ENCODE assay signal across 23 mouse cellular contexts in genomic region chr10:96481325-96481638, GRCm38 (mm10).
DNase-seq lines count a peak whose midpoint lies in the region; ATAC-seq and TF ChIP-seq lines count a peak whose summit lies in the region.
"Had no signal": no experiment of that assay in that cellular context is flagged by ENCODE, and none has a peak within 500 bp of the region (broad histone marks: within the 10 kb centered on the region; RNA-seq: fewer than 3 reads in every experiment).

No protein-coding gene starts in this region.

- H3K9ac ChIP-seq in forebrain, postnatal 0 days: no peak overlapping the region
- no peak overlapping the region for H3K9ac ChIP-seq in limb, embryonic 13.5 days
- H3K9ac ChIP-seq: hindbrain, embryonic 12.5 days; kidney, embryonic 15.5 days; neural tube, embryonic 13.5 days; stomach, embryonic 15.5 days had no signal

- DNase-seq in forebrain, embryonic 10.5 days (ENCODE audit: extremely low spot score, low spot score): no peak
- no peak for DNase-seq in forebrain, postnatal 0 days
- DNase-seq in B cell, adult 2 months: peak; percentile 48 to 57
- DNase-seq in embryonic facial prominence, embryonic 10.5 days (ENCODE audit: low spot score): no peak
- no peak for DNase-seq in ovary, adult 18-20 months (ENCODE audit: low spot score)
- DNase-seq in cerebellum, postnatal 14 days: no peak
- DNase-seq: cerebellum, adult 9-10 months; gastrocnemius, postnatal 36 days; lung, adult 18-20 months; right cerebral cortex, postnatal 25 days; thymus, adult 18-20 months; thymus, postnatal 4 days had no signal

- no peak overlapping the region for H3K4me3 ChIP-seq in forebrain, embryonic 10.5 days
- no peak overlapping the region for H3K4me3 ChIP-seq in forebrain, postnatal 0 days (ENCODE audit: low read depth, low read length)
- H3K4me3 ChIP-seq in embryonic facial prominence, embryonic 10.5 days: no peak overlapping the region
- no peak overlapping the region for H3K4me3 ChIP-seq in limb, embryonic 13.5 days
- H3K4me3 ChIP-seq: embryonic facial prominence, embryonic 13.5 days; hindbrain, embryonic 12.5 days; kidney, embryonic 15.5 days; neural tube, embryonic 13.5 days; stomach, embryonic 15.5 days had no signal

- no peaks in the 10 kb centered on the region for H3K27me3 ChIP-seq in forebrain, embryonic 10.5 days (ENCODE audit: poor library complexity, severe bottlenecking)
- no peaks in the 10 kb centered on the region for H3K27me3 ChIP-seq in forebrain, postnatal 0 days (ENCODE audit: insufficient read depth, low read length)
- no peaks in the 10 kb centered on the region for H3K27me3 ChIP-seq in embryonic facial prominence, embryonic 10.5 days (replicated peaks; ENCODE audit: low read depth, poor library complexity, severe bottlenecking)
- no peaks in the 10 kb centered on the region for H3K27me3 ChIP-seq in limb, embryonic 13.5 days
- H3K27me3 ChIP-seq: embryonic facial prominence, embryonic 13.5 days; hindbrain, embryonic 12.5 days; kidney, embryonic 15.5 days; neural tube, embryonic 13.5 days; stomach, embryonic 15.5 days had no signal

- no peaks in the 10 kb centered on the region for H3K36me3 ChIP-seq in forebrain, embryonic 10.5 days (replicated peaks)
- no peaks in the 10 kb centered on the region for H3K36me3 ChIP-seq in forebrain, postnatal 0 days (ENCODE audit: insufficient read depth)
- no peaks in the 10 kb centered on the region for H3K36me3 ChIP-seq in embryonic facial prominence, embryonic 10.5 days (replicated peaks)
- H3K36me3 ChIP-seq in limb, embryonic 13.5 days: no peaks in the 10 kb centered on the region
- H3K36me3 ChIP-seq: embryonic facial prominence, embryonic 13.5 days; hindbrain, embryonic 12.5 days; kidney, embryonic 15.5 days; neural tube, embryonic 13.5 days; stomach, embryonic 15.5 days had no signal

- no peak for TF ChIP-seq CTCF in forebrain, postnatal 0 days (IDR thresholded peaks at IDR 0.05; ENCODE audit: low read depth)

- H3K4me2 ChIP-seq in forebrain, postnatal 0 days (ENCODE audit: low read depth): no peak overlapping the region
- H3K4me2 ChIP-seq in limb, embryonic 13.5 days (replicated peaks): no peak overlapping the region
- H3K4me2 ChIP-seq: hindbrain, embryonic 12.5 days; kidney, embryonic 15.5 days; liver, embryonic 11.5 days; midbrain, embryonic 11.5 days; neural tube, embryonic 13.5 days; stomach, embryonic 15.5 days had no signal

- no peak for ATAC-seq in forebrain, postnatal 0 days
- no peak for ATAC-seq in limb, embryonic 13.5 days (ENCODE audit: low FRiP score, low read depth)
- ATAC-seq in erythroid progenitor cell, adult 5-6 weeks (replicated peaks; ENCODE audit: low FRiP score, poor library complexity, severe bottlenecking): no peak
- ATAC-seq: intestine, embryonic 16.5 days had no signal

- H3K9me3 ChIP-seq in forebrain, embryonic 10.5 days: no peaks in the 10 kb centered on the region
- H3K9me3 ChIP-seq in forebrain, postnatal 0 days (ENCODE audit: low read length): no peaks in the 10 kb centered on the region
- no peaks in the 10 kb centered on the region for H3K9me3 ChIP-seq in embryonic facial prominence, embryonic 10.5 days
- no peaks in the 10 kb centered on the region for H3K9me3 ChIP-seq in limb, embryonic 13.5 days
- H3K9me3 ChIP-seq: embryonic facial prominence, embryonic 13.5 days; hindbrain, embryonic 12.5 days; kidney, embryonic 15.5 days; neural tube, embryonic 13.5 days; stomach, embryonic 15.5 days had no signal

- peak overlapping the region; percentile 83; the same call in 1 of the 2 replicates for H3K27ac ChIP-seq in forebrain, embryonic 10.5 days
- no peak overlapping the region for H3K27ac ChIP-seq in forebrain, postnatal 0 days (ENCODE audit: low read depth, low read length)
- H3K27ac ChIP-seq in embryonic facial prominence, embryonic 10.5 days (replicated peaks): 0 out of 2 replicates have a peak overlapping the region, but pooled peaks have one; percentile 66
- peak overlapping the region; percentile 79; the same call in 1 of the 2 replicates for H3K27ac ChIP-seq in limb, embryonic 13.5 days
- H3K27ac ChIP-seq: hindbrain, embryonic 12.5 days; kidney, embryonic 15.5 days; macrophage; neural tube, embryonic 13.5 days; stomach, embryonic 15.5 days had no signal

- WGBS in forebrain, embryonic 10.5 days: 83% methylated on average over 8 of the region's 8 CpGs
- WGBS in forebrain, postnatal 0 days: 25% methylated on average over 8 of the region's 8 CpGs
- 70% methylated on average over 8 of the region's 8 CpGs for WGBS in embryonic facial prominence, embryonic 10.5 days
- WGBS in limb, embryonic 13.5 days: 65% methylated on average over 8 of the region's 8 CpGs

- H3K4me1 ChIP-seq in forebrain, embryonic 10.5 days: peaks cover 30% of the 10 kb centered on the region
- peaks cover 16% of the 10 kb centered on the region; the same call in 1 of the 2 replicates for H3K4me1 ChIP-seq in forebrain, postnatal 0 days (ENCODE audit: insufficient read depth)
- peaks cover 20% of the 10 kb centered on the region for H3K4me1 ChIP-seq in embryonic facial prominence, embryonic 10.5 days
- peaks cover 24% of the 10 kb centered on the region for H3K4me1 ChIP-seq in limb, embryonic 13.5 days
- H3K4me1 ChIP-seq: stomach, embryonic 15.5 days had no signal

Comparison
In these comparisons a context has a peak if more than half of its experiments do, and no peak if none do; other contexts are left out.
1. DNase-seq: peak in B cell, adult 2 months (2 of 2); none in forebrain, embryonic 10.5 days (single experiment), forebrain, postnatal 0 days (single experiment), embryonic facial prominence, embryonic 10.5 days (single experiment), ovary, adult 18-20 months (single experiment) and cerebellum, postnatal 14 days (0 of 2).